15 mouse cellular contexts compared by ENCODE assay signal in genomic region chr9:49635668-49636326, GRCm38 (mm10).
DNase-seq lines count a peak whose midpoint lies in the region; ATAC-seq lines count a peak whose summit lies in the region.
"Had no signal": no experiment of that assay in that cellular context is flagged by ENCODE, and none has a peak within 500 bp of the region (broad histone marks: within the 10 kb centered on the region; RNA-seq: fewer than 3 reads in every experiment).

No protein-coding gene starts in this region.

- no peaks in the 10 kb centered on the region for H3K9me3 ChIP-seq in forebrain, embryonic 15.5 days
- no peaks in the 10 kb centered on the region for H3K9me3 ChIP-seq in forebrain, embryonic 12.5 days
- no peaks in the 10 kb centered on the region for H3K9me3 ChIP-seq in neural tube, embryonic 11.5 days (ENCODE audit: control insufficient read depth, low read length)
- no peaks in the 10 kb centered on the region for H3K9me3 ChIP-seq in midbrain, embryonic 15.5 days
- H3K9me3 ChIP-seq: limb, embryonic 12.5 days had no signal

- H3K36me3 ChIP-seq in forebrain, embryonic 15.5 days: no peaks in the 10 kb centered on the region
- 0 out of 2 replicates have a peak, but pooled peaks cover 5% of the 10 kb centered on the region for H3K36me3 ChIP-seq in forebrain, embryonic 12.5 days (replicated peaks)
- no peaks in the 10 kb centered on the region for H3K36me3 ChIP-seq in neural tube, embryonic 11.5 days (ENCODE audit: control insufficient read depth, insufficient read depth, low read length)
- H3K36me3 ChIP-seq in midbrain, embryonic 15.5 days (replicated peaks): no peaks in the 10 kb centered on the region

- peak overlapping the region; percentile 42 for H3K27ac ChIP-seq in forebrain, embryonic 15.5 days (replicated peaks)
- H3K27ac ChIP-seq in forebrain, embryonic 12.5 days: no peak overlapping the region
- H3K27ac ChIP-seq in neural tube, embryonic 11.5 days (ENCODE audit: low read depth, low read length): no peak overlapping the region
- peak overlapping the region; percentile 68 for H3K27ac ChIP-seq in midbrain, embryonic 15.5 days
- H3K27ac ChIP-seq: limb, embryonic 12.5 days had no signal

- peak; percentile 38 for DNase-seq in neural tube, embryonic 11.5 days (ENCODE audit: low spot score)
- DNase-seq in neural tube, embryonic 10.5 days (ENCODE audit: extremely low spot score, low spot score): no peak
- no peak for DNase-seq in left cerebral cortex, postnatal 36 days (ENCODE audit: low spot score in 2 of 2)
- DNase-seq: adrenal gland, postnatal 25 days; cerebellum, adult 9-10 months; embryo, embryonic 11 days; kidney, adult 2 months; kidney, postnatal 4 days; lung, postnatal 14 days had no signal

- no peak overlapping the region for H3K4me2 ChIP-seq in forebrain, embryonic 15.5 days (replicated peaks)
- H3K4me2 ChIP-seq in forebrain, embryonic 12.5 days: no peak overlapping the region
- H3K4me2 ChIP-seq in neural tube, embryonic 11.5 days (ENCODE audit: low read depth): no peak overlapping the region
- H3K4me2 ChIP-seq in midbrain, embryonic 15.5 days: no peak overlapping the region
- H3K4me2 ChIP-seq: limb, embryonic 12.5 days had no signal

- 57% methylated on average over 11 of the region's 11 CpGs for WGBS in forebrain, embryonic 15.5 days
- WGBS in forebrain, embryonic 12.5 days: 79% methylated on average over 11 of the region's 11 CpGs
- WGBS in neural tube, embryonic 11.5 days: 82% methylated on average over 11 of the region's 11 CpGs
- WGBS in midbrain, embryonic 15.5 days: 47% methylated on average over 11 of the region's 11 CpGs

- peaks cover 17% of the 10 kb centered on the region for H3K4me1 ChIP-seq in forebrain, embryonic 15.5 days
- H3K4me1 ChIP-seq in forebrain, embryonic 12.5 days: peaks cover 32% of the 10 kb centered on the region
- no peaks in the 10 kb centered on the region for H3K4me1 ChIP-seq in neural tube, embryonic 11.5 days (ENCODE audit: control insufficient read depth, insufficient read depth, low read length)
- peaks cover 47% of the 10 kb centered on the region for H3K4me1 ChIP-seq in midbrain, embryonic 15.5 days
- H3K4me1 ChIP-seq: limb, embryonic 12.5 days had no signal

- H3K27me3 ChIP-seq in forebrain, embryonic 15.5 days: no peaks in the 10 kb centered on the region
- H3K27me3 ChIP-seq in forebrain, embryonic 12.5 days: no peaks in the 10 kb centered on the region
- no peaks in the 10 kb centered on the region for H3K27me3 ChIP-seq in neural tube, embryonic 11.5 days (ENCODE audit: control insufficient read depth, insufficient read depth, low read length)
- H3K27me3 ChIP-seq in midbrain, embryonic 15.5 days (replicated peaks): no peaks in the 10 kb centered on the region
- H3K27me3 ChIP-seq: limb, embryonic 12.5 days had no signal

- no peak for ATAC-seq in forebrain, embryonic 15.5 days (replicated peaks)
- ATAC-seq in forebrain, embryonic 12.5 days (ENCODE audit: low FRiP score): no peak
- ATAC-seq in neural tube, embryonic 11.5 days (ENCODE audit: insufficient read depth, low FRiP score, low TSS enrichment): no peak
- no peak; the same call in 1 of the 2 replicates for ATAC-seq in midbrain, embryonic 15.5 days (replicated peaks)
- no peak for ATAC-seq in megakaryocyte-erythroid progenitor cell, adult 5-6 weeks (replicated peaks; ENCODE audit: low FRiP score, low TSS enrichment, poor library complexity, severe bottlenecking)
- ATAC-seq: activated CD4-positive, CD25-positive, alpha-beta regulatory T cell, adult 4 months had no signal

- H3K4me3 ChIP-seq in forebrain, embryonic 15.5 days: no peak overlapping the region
- no peak overlapping the region for H3K4me3 ChIP-seq in forebrain, embryonic 12.5 days (replicated peaks)
- no peak overlapping the region for H3K4me3 ChIP-seq in neural tube, embryonic 11.5 days (ENCODE audit: low read depth, low read length)
- H3K4me3 ChIP-seq in midbrain, embryonic 15.5 days: no peak overlapping the region
- H3K4me3 ChIP-seq: limb, embryonic 12.5 days had no signal

- H3K9ac ChIP-seq in forebrain, embryonic 15.5 days (replicated peaks): no peak overlapping the region
- no peak overlapping the region for H3K9ac ChIP-seq in forebrain, embryonic 12.5 days
- no peak overlapping the region for H3K9ac ChIP-seq in neural tube, embryonic 11.5 days (ENCODE audit: low read length)
- H3K9ac ChIP-seq in midbrain, embryonic 15.5 days: no peak overlapping the region; the same call in 1 of the 2 replicates
- H3K9ac ChIP-seq: limb, embryonic 12.5 days had no signal

- intact Hi-C loops in left cerebral cortex, postnatal 36 days (cut with DNase I): no loop called here

Comparison
In these comparisons a context has a peak if more than half of its experiments do, and no peak if none do; other contexts are left out.
1. H3K27ac ChIP-seq: peak in forebrain, embryonic 15.5 days (single experiment) and midbrain, embryonic 15.5 days (single experiment); none in forebrain, embryonic 12.5 days (single experiment) and neural tube, embryonic 11.5 days (single experiment).